Mouse (Mus musculus): ENCODE data around the gene Erf. TPM values are rescaled to one million over a fixed set of nuclear protein-coding genes. Genes with fewer than 3 reads are reported as not detected.

Gene Erf
- under 1 TPM; 0.22 to 0.42 TPM for polyA plus RNA-seq (2017; shearing (Covaris generic))

- ATAC-seq = peak; percentile 89
Measured at GRCm38 (mm10) chr7:25250141-25250972, at the start of gene Erf. Erf (minus strand) TSS chr7:25250761.

- peak; percentile 68 for ATAC-seq
Measured at GRCm38 (mm10) chr7:25297454-25298325, 47.1 kb upstream of the Erf start, which contains the start of gene Pafah1b3. Pafah1b3 (minus strand) TSS chr7:25297986.

- ATAC-seq = peak; percentile 48
Measured at GRCm38 (mm10) chr7:25296945-25297453, 46.4 kb upstream of the Erf start.

- no peak for ATAC-seq
Measured at GRCm38 (mm10) chr7:25294960-25295722, 44.6 kb upstream of the Erf start.

GRCm38 (mm10) chr7:25294495-25294894 is 43.9 kb upstream of the Erf start:
- no peak for ATAC-seq

GRCm38 (mm10) chr7:25293191-25293739 is 42.7 kb upstream of the Erf start:
- no peak for ATAC-seq

- ATAC-seq = no peak
Measured at GRCm38 (mm10) chr7:25292107-25292506, 41.5 kb upstream of the Erf start.

GRCm38 (mm10) chr7:25290911-25291310 is 40.4 kb upstream of the Erf start:
- no peak for ATAC-seq

- ATAC-seq = no peak
Measured at GRCm38 (mm10) chr7:25290463-25290862, 39.9 kb upstream of the Erf start.

GRCm38 (mm10) chr7:25289925-25290324 is 39.4 kb upstream of the Erf start:
- ATAC-seq = no peak

- no peak for ATAC-seq
Measured at GRCm38 (mm10) chr7:25288721-25289120, 38.2 kb upstream of the Erf start.

- ATAC-seq = no peak
Measured at GRCm38 (mm10) chr7:25288011-25288410, 37.5 kb upstream of the Erf start.

GRCm38 (mm10) chr7:25286989-25287388 is 36.4 kb upstream of the Erf start:
- ATAC-seq = no peak

- no peak for ATAC-seq
Measured at GRCm38 (mm10) chr7:25285511-25286238, 35.1 kb upstream of the Erf start.

- ATAC-seq = no peak
Measured at GRCm38 (mm10) chr7:25284766-25285165, 34.2 kb upstream of the Erf start.

- ATAC-seq = no peak
Measured at GRCm38 (mm10) chr7:25284171-25284570, 33.6 kb upstream of the Erf start.

- ATAC-seq = no peak
Measured at GRCm38 (mm10) chr7:25283637-25284036, 33.1 kb upstream of the Erf start.

GRCm38 (mm10) chr7:25282731-25283211 is 32.2 kb upstream of the Erf start:
- no peak for ATAC-seq

- ATAC-seq = peak; percentile 75
Measured at GRCm38 (mm10) chr7:25281734-25282601, 31.4 kb upstream of the Erf start.

GRCm38 (mm10) chr7:25281166-25281733 is 30.7 kb upstream of the Erf start:
- ATAC-seq = peak; percentile 16
